In genomic region chr9:21030781-21031250, GRCm38 (mm10) we compare ENCODE assay signal across 8 mouse cellular contexts. TPM values are rescaled to one million over a fixed set of nuclear protein-coding genes. Genes with fewer than 3 reads are reported as not detected.
DNase-seq lines count a peak whose midpoint lies in the region; ATAC-seq and TF ChIP-seq lines count a peak whose summit lies in the region.

No protein-coding gene starts in this region.

- TF ChIP-seq EP300 in heart, adult 2 months (IDR thresholded peaks at IDR 0.05; ENCODE audit: insufficient read depth, low read depth, low read length): no peak

- DNase-seq in A20 (ENCODE audit: low read depth, low spot score): peak; percentile 90
- DNase-seq in adrenal gland, postnatal 4 days (ENCODE audit: low spot score in 2 of 2): peak; percentile 54 to 67
- peak; percentile 82 to 90 for DNase-seq in heart, adult 2 months
- DNase-seq in kidney, adult 2 months: peak; percentile 95
- peak; percentile 84 for DNase-seq in limb, embryonic 11.5 days (ENCODE audit: low spot score)
- DNase-seq in spleen, adult 12 weeks (ENCODE audit: low spot score): peak; percentile 79

- H3K4me1 ChIP-seq in embryonic facial prominence, embryonic 13.5 days: peaks cover 51% of the 10 kb centered on the region
- peaks cover 3% of the 10 kb centered on the region for H3K4me1 ChIP-seq in heart, adult 2 months (ENCODE audit: control insufficient read depth, insufficient read depth, low read length)
- H3K4me1 ChIP-seq in kidney, adult 2 months (ENCODE audit: control insufficient read depth, insufficient read depth, low read length): peaks cover 4% of the 10 kb centered on the region; the same call in 1 of the 2 replicates
- peaks cover 24% of the 10 kb centered on the region for H3K4me1 ChIP-seq in limb, embryonic 11.5 days (ENCODE audit: control insufficient read depth, insufficient read depth, low read length)
- H3K4me1 ChIP-seq in midbrain, embryonic 13.5 days (replicated peaks): peaks cover 53% of the 10 kb centered on the region

- peak overlapping the region; percentile 61 for H3K9ac ChIP-seq in embryonic facial prominence, embryonic 13.5 days
- H3K9ac ChIP-seq in heart, adult 2 months (ENCODE audit: low read depth, low read length): peak overlapping the region; percentile 10
- no peak overlapping the region for H3K9ac ChIP-seq in limb, embryonic 11.5 days (ENCODE audit: low read length)
- H3K9ac ChIP-seq in midbrain, embryonic 13.5 days (replicated peaks): no peak overlapping the region

- 0% methylated on average over 13 of the region's 13 CpGs for WGBS in embryonic facial prominence, embryonic 13.5 days
- under 1% methylated on average over 13 of the region's 13 CpGs for WGBS in heart, adult 2 months
- 0% methylated on average over 13 of the region's 13 CpGs for WGBS in kidney, adult 2 months
- 1% methylated on average over 13 of the region's 13 CpGs for WGBS in limb, embryonic 11.5 days
- WGBS in midbrain, embryonic 13.5 days: under 1% methylated on average over 13 of the region's 13 CpGs

- H3K4me2 ChIP-seq in embryonic facial prominence, embryonic 13.5 days: peak overlapping the region; percentile 99
- H3K4me2 ChIP-seq in limb, embryonic 11.5 days (ENCODE audit: low read depth, severe bottlenecking): peak overlapping the region; percentile 79
- peak overlapping the region; percentile 90 for H3K4me2 ChIP-seq in midbrain, embryonic 13.5 days (replicated peaks)

- peaks cover 90% of the 10 kb centered on the region for H3K27me3 ChIP-seq in embryonic facial prominence, embryonic 13.5 days
- H3K27me3 ChIP-seq in heart, adult 2 months (ENCODE audit: control insufficient read depth, insufficient read depth, low read length): peaks cover 6% of the 10 kb centered on the region
- H3K27me3 ChIP-seq in kidney, adult 2 months (replicated peaks; ENCODE audit: control insufficient read depth, insufficient read depth, low read length): no peaks in the 10 kb centered on the region; the same call in 1 of the 2 replicates
- peaks cover 65% of the 10 kb centered on the region for H3K27me3 ChIP-seq in limb, embryonic 11.5 days (ENCODE audit: control insufficient read depth, insufficient read depth, low read length)
- peaks cover 96% of the 10 kb centered on the region for H3K27me3 ChIP-seq in midbrain, embryonic 13.5 days

- no peaks in the 10 kb centered on the region for H3K79me2 ChIP-seq in heart, adult 2 months (replicated peaks; ENCODE audit: control insufficient read depth, insufficient read depth, low read length)

- no peaks in the 10 kb centered on the region for H3K36me3 ChIP-seq in embryonic facial prominence, embryonic 13.5 days
- H3K36me3 ChIP-seq in heart, adult 2 months (ENCODE audit: control insufficient read depth, insufficient read depth, low read length): no peaks in the 10 kb centered on the region
- H3K36me3 ChIP-seq in kidney, adult 2 months (ENCODE audit: control insufficient read depth, insufficient read depth, low read length): no peaks in the 10 kb centered on the region
- no peaks in the 10 kb centered on the region for H3K36me3 ChIP-seq in limb, embryonic 11.5 days (ENCODE audit: control insufficient read depth, insufficient read depth, low read length)
- H3K36me3 ChIP-seq in midbrain, embryonic 13.5 days: no peaks in the 10 kb centered on the region

- peak overlapping the region; percentile 53 for H3K4me3 ChIP-seq in embryonic facial prominence, embryonic 13.5 days
- H3K4me3 ChIP-seq in heart, adult 2 months: peak overlapping the region; percentile 69
- peak overlapping the region; percentile 59 for H3K4me3 ChIP-seq in kidney, adult 2 months (ENCODE audit: insufficient read depth, low read depth, low read length)
- peak overlapping the region; percentile 33 for H3K4me3 ChIP-seq in limb, embryonic 11.5 days (ENCODE audit: low read depth, low read length)
- peak overlapping the region; percentile 51 for H3K4me3 ChIP-seq in midbrain, embryonic 13.5 days (replicated peaks)

- no peak overlapping the region for H3K27ac ChIP-seq in embryonic facial prominence, embryonic 13.5 days
- peak overlapping the region; percentile 47; the same call in 1 of the 2 replicates for H3K27ac ChIP-seq in heart, adult 2 months
- peak overlapping the region; percentile 25; the same call in 1 of the 2 replicates for H3K27ac ChIP-seq in kidney, adult 2 months (ENCODE audit: insufficient read depth, low read depth, low read length)
- no peak overlapping the region for H3K27ac ChIP-seq in limb, embryonic 11.5 days (replicated peaks; ENCODE audit: low read depth, low read length)
- H3K27ac ChIP-seq in midbrain, embryonic 13.5 days: no peak overlapping the region

- peak; percentile 71 for TF ChIP-seq CTCF in heart, adult 2 months (IDR thresholded peaks at IDR 0.05)
- TF ChIP-seq CTCF in kidney, adult 2 months (conservative IDR thresholded peaks at IDR 0.05; ENCODE audit: insufficient read depth, insufficient read length, low read depth, low read length): peak; percentile 63

- no peaks in the 10 kb centered on the region for H3K9me3 ChIP-seq in embryonic facial prominence, embryonic 13.5 days
- no peaks in the 10 kb centered on the region for H3K9me3 ChIP-seq in limb, embryonic 11.5 days (ENCODE audit: control insufficient read depth, low read length)
- no peaks in the 10 kb centered on the region for H3K9me3 ChIP-seq in midbrain, embryonic 13.5 days

- no peak for ATAC-seq in embryonic facial prominence, embryonic 13.5 days (ENCODE audit: insufficient number of reproducible peaks, insufficient read depth, low FRiP score, low TSS enrichment, low read depth)
- ATAC-seq in limb, embryonic 11.5 days (ENCODE audit: insufficient number of reproducible peaks, low FRiP score, low TSS enrichment, low read depth): peak; percentile 45; the same call in 1 of the 2 replicates
- 0 out of 2 replicates have a peak, but pooled peaks have one; percentile 28 for ATAC-seq in midbrain, embryonic 13.5 days

- no peak; the same call in 1 of the 2 replicates for TF ChIP-seq POLR2A in heart, adult 2 months (IDR thresholded peaks at IDR 0.05; ENCODE audit: insufficient read depth, low read depth, low read length)
- TF ChIP-seq POLR2A in kidney, adult 2 months (IDR thresholded peaks at IDR 0.05; ENCODE audit: low read depth, low read length): no peak

- intact Hi-C loops in heart, adult 2 months (cut with DNase I): loop anchor here (1.0 to 5.0 kb wide), 3 partner anchors 41 to 105 kb away; partner anchors contain the start of genes Fdx1l, Gm38431, Gm49373 and Raver1

RNA-seq across cellular contexts. Expression of gene Icam5, which starts 1.1 kb away (rescaled TPM):
- total RNA-seq in adrenal gland, postnatal 4 days (2021): 1 to 10 TPM in 1 of 2 experiments, under 1 TPM in 1; 0.81 to 1.3 TPM
- 0.13 and 0.21 TPM in 2 replicates for polyA plus RNA-seq in embryonic facial prominence, embryonic 13.5 days (2015; fragmentation: Nextera tagmentation; extraction: Ambion mirVana)
- total RNA-seq in heart, adult 2 months (2021): not detected
- 0.06 and 0.08 TPM in 2 replicates for polyA plus RNA-seq in heart, adult 2 months (2012; rRNA removed)
- 0.34 and 0.49 TPM in 2 replicates for polyA plus RNA-seq in kidney, adult 2 months (2012; rRNA removed)
- polyA plus RNA-seq in limb, embryonic 11.5 days (2014; fragmentation: Nextera tagmentation; extraction: Ambion mirVana): not detected in 2 replicates
- polyA plus RNA-seq in midbrain, embryonic 13.5 days (2015; fragmentation: Nextera tagmentation; extraction: Ambion mirVana): 0.32 and 0.34 TPM in 2 replicates

RNA-seq across cellular contexts. Expression of gene Icam4, which starts 1.6 kb away (rescaled TPM):
- total RNA-seq in adrenal gland, postnatal 4 days (2021): 1 to 10 TPM; 3.8 to 4.5 TPM
- polyA plus RNA-seq in embryonic facial prominence, embryonic 13.5 days (2015; fragmentation: Nextera tagmentation; extraction: Ambion mirVana): 0.27 and 2.6 TPM in 2 replicates
- total RNA-seq in heart, adult 2 months (2021): 1 to 10 TPM in 1 of 2 experiments, under 1 TPM in 1; 0.84 to 1.0 TPM
- 0.70 and 1.4 TPM in 2 replicates for polyA plus RNA-seq in heart, adult 2 months (2012; rRNA removed)
- polyA plus RNA-seq in kidney, adult 2 months (2012; rRNA removed): 1.2 and 1.4 TPM in 2 replicates
- polyA plus RNA-seq in limb, embryonic 11.5 days (2014; fragmentation: Nextera tagmentation; extraction: Ambion mirVana): 3.6 and 5.3 TPM in 2 replicates
- polyA plus RNA-seq in midbrain, embryonic 13.5 days (2015; fragmentation: Nextera tagmentation; extraction: Ambion mirVana): 0.23 TPM in 2 replicates

RNA-seq across cellular contexts. Expression of gene Icam1, which starts 15.0 kb away (rescaled TPM):
- 10 to 100 TPM in 1 of 2 experiments, 1 to 10 TPM in 1; 10.0 to 11.7 TPM for total RNA-seq in adrenal gland, postnatal 4 days (2021)
- polyA plus RNA-seq in embryonic facial prominence, embryonic 13.5 days (2015; fragmentation: Nextera tagmentation; extraction: Ambion mirVana): 13.4 and 15.4 TPM in 2 replicates
- total RNA-seq in heart, adult 2 months (2021): 1 to 10 TPM; 7.6 to 9.2 TPM
- 12.4 and 15.3 TPM in 2 replicates for polyA plus RNA-seq in heart, adult 2 months (2012; rRNA removed)
- 23.4 and 25.9 TPM in 2 replicates for polyA plus RNA-seq in kidney, adult 2 months (2012; rRNA removed)
- 5.5 and 8.3 TPM in 2 replicates for polyA plus RNA-seq in limb, embryonic 11.5 days (2014; fragmentation: Nextera tagmentation; extraction: Ambion mirVana)
- 2.9 and 3.9 TPM in 2 replicates for polyA plus RNA-seq in midbrain, embryonic 13.5 days (2015; fragmentation: Nextera tagmentation; extraction: Ambion mirVana)

RNA-seq across cellular contexts. Expression of gene Mrpl4, which starts 28.3 kb away (rescaled TPM):
- total RNA-seq in adrenal gland, postnatal 4 days (2021): 10 to 100 TPM; 96.9 to 97.0 TPM
- 142 TPM in 2 replicates for polyA plus RNA-seq in embryonic facial prominence, embryonic 13.5 days (2015; fragmentation: Nextera tagmentation; extraction: Ambion mirVana)
- 100 to 1,000 TPM; 124 to 130 TPM for total RNA-seq in heart, adult 2 months (2021)
- polyA plus RNA-seq in heart, adult 2 months (2012; rRNA removed): 173 and 226 TPM in 2 replicates
- polyA plus RNA-seq in kidney, adult 2 months (2012; rRNA removed): 175 and 213 TPM in 2 replicates
- polyA plus RNA-seq in limb, embryonic 11.5 days (2014; fragmentation: Nextera tagmentation; extraction: Ambion mirVana): 163 and 169 TPM in 2 replicates
- 98.1 and 102 TPM in 2 replicates for polyA plus RNA-seq in midbrain, embryonic 13.5 days (2015; fragmentation: Nextera tagmentation; extraction: Ambion mirVana)

RNA-seq across cellular contexts. Expression of gene Zglp1, which starts 36.1 kb away (rescaled TPM):
- not detected for total RNA-seq in adrenal gland, postnatal 4 days (2021)
- 1.3 TPM in 1 of 2 replicates, not detected in the other for polyA plus RNA-seq in embryonic facial prominence, embryonic 13.5 days (2015; fragmentation: Nextera tagmentation; extraction: Ambion mirVana)
- not detected for total RNA-seq in heart, adult 2 months (2021)
- not detected in 2 replicates for polyA plus RNA-seq in heart, adult 2 months (2012; rRNA removed)
- 0.38 TPM in 1 of 2 replicates, not detected in the other for polyA plus RNA-seq in kidney, adult 2 months (2012; rRNA removed)
- polyA plus RNA-seq in limb, embryonic 11.5 days (2014; fragmentation: Nextera tagmentation; extraction: Ambion mirVana): 1.4 and 2.4 TPM in 2 replicates
- 1.8 and 2.0 TPM in 2 replicates for polyA plus RNA-seq in midbrain, embryonic 13.5 days (2015; fragmentation: Nextera tagmentation; extraction: Ambion mirVana)

Comparison
In these comparisons a context has a peak if more than half of its experiments do, and no peak if none do; other contexts are left out.
1. H3K27ac ChIP-seq: peak in heart, adult 2 months (single experiment) and kidney, adult 2 months (single experiment); none in embryonic facial prominence, embryonic 13.5 days (single experiment), limb, embryonic 11.5 days (single experiment) and midbrain, embryonic 13.5 days (single experiment).
2. H3K9ac ChIP-seq: peak in embryonic facial prominence, embryonic 13.5 days (single experiment) and heart, adult 2 months (single experiment); none in limb, embryonic 11.5 days (single experiment) and midbrain, embryonic 13.5 days (single experiment).
3. Peak in every context shown above with its lines, with median percentiles within 50 percentile points of each other: DNase-seq, H3K4me2 ChIP-seq and H3K4me3 ChIP-seq.